Mouse (Mus musculus) heart, postnatal 0 days (tissue): ENCODE measurements around the gene Gm49392. TPM values are rescaled to one million over a fixed set of nuclear protein-coding genes. Genes with fewer than 3 reads are reported as not detected.

ENCODE experiments used
- ATAC-seq: fragments of 200-750 bp; cut with Nextera tagmentation; 2 replicates; pipeline ENCODE4 v1.8.0; 2017; ENCODE audit warnings: low read depth, moderate number of reproducible peaks, moderate library complexity; ENCODE audit not compliant: insufficient read depth
- DNase-seq: peaks from one replicate; pipeline ENCODE4 v3.0.0-alpha.2; 2016; ENCODE audit warnings: low spot score
- H3K27ac ChIP-seq: fragments of 300-500 bp; sonication (generic); 2 replicates; pipeline ENCODE4 v1.5.1; 2014; ENCODE audit warnings: low read depth, mild to moderate bottlenecking
- H3K27me3 ChIP-seq: fragments of 300-500 bp; sonication (generic); 2 replicates; pipeline ENCODE4 v1.6.1; 2014; ENCODE audit warnings: low read length, mixed read lengths; ENCODE audit not compliant: control insufficient read depth, insufficient read depth
- H3K36me3 ChIP-seq: fragments of 300-500 bp; sonication (generic); replicated peaks from 2 replicates; pipeline ENCODE4 v1.6.1; 2014; ENCODE audit warnings: low read length, mixed read lengths; ENCODE audit not compliant: control insufficient read depth, insufficient read depth
- H3K4me1 ChIP-seq: fragments of 300-500 bp; sonication (generic); 2 replicates; pipeline ENCODE4 v1.6.1; 2014; ENCODE audit warnings: antibody characterized with exemption; ENCODE audit not compliant: control insufficient read depth, insufficient read depth
- H3K4me2 ChIP-seq: fragments of 300-500 bp; sonication (generic); 2 replicates; pipeline ENCODE4 v1.6.1; 2014; ENCODE audit warnings: low read depth, mild to moderate bottlenecking, low read length, moderate library complexity
- H3K4me3 ChIP-seq: fragments of 300-500 bp; sonication (generic); 2 replicates; pipeline ENCODE4 v1.5.1; 2014; ENCODE audit warnings: low read depth, low read length
- H3K9ac ChIP-seq: fragments of 300-500 bp; sonication (generic); replicated peaks from 2 replicates; pipeline ENCODE4 v1.6.1; 2014; ENCODE audit warnings: low read depth, low read length, mixed read lengths
- H3K9me3 ChIP-seq: fragments of 300-500 bp; sonication (generic); replicated peaks from 2 replicates; pipeline ENCODE4 v1.6.1; 2016; ENCODE audit warnings: low read length; ENCODE audit not compliant: control insufficient read depth
- CTCF ChIP-seq: IDR thresholded peaks from 2 replicates; pipeline ENCODE4 v1.5.1; 2016; ENCODE audit warnings: antibody characterized with exemption, control low read depth, low read depth
- EP300 ChIP-seq: IDR thresholded peaks from 2 replicates; pipeline ENCODE4 v1.6.1; 2016; ENCODE audit warnings: antibody characterized with exemption, low read depth
- WGBS: fragments of 180-500 bp; shearing (Covaris S2); extraction: QIAGEN DNeasy Blood & Tissue Kit; methylation state at CpG from one replicate; pipeline ENCODE4 v1.1.7; 2014; 5-methylcytosine and 5-hydroxymethylcytosine counted together
- polyA plus RNA-seq: library from polyadenylated mRNA; unstranded; fragments of >200 nt; fragmentation: Nextera tagmentation; extraction: Ambion mirVana; gene quantifications from 2 replicates; pipeline ENCODE4 v1.2.1, GENCODE M21; 2015
- total RNA-seq: library from RNA; depleted of rRNA; stranded (reverse); fragments of >200 nt; gene quantifications from 2 replicates; pipeline ENCODE4 v1.2.3, GENCODE M21; 2014; ENCODE audit warnings: low replicate concordance

The Gm49392 gene
- total and polyA plus RNA-seq, 2 experiments from 2014 or later, result 0.64 TPM; not detected in 1

DNA sequence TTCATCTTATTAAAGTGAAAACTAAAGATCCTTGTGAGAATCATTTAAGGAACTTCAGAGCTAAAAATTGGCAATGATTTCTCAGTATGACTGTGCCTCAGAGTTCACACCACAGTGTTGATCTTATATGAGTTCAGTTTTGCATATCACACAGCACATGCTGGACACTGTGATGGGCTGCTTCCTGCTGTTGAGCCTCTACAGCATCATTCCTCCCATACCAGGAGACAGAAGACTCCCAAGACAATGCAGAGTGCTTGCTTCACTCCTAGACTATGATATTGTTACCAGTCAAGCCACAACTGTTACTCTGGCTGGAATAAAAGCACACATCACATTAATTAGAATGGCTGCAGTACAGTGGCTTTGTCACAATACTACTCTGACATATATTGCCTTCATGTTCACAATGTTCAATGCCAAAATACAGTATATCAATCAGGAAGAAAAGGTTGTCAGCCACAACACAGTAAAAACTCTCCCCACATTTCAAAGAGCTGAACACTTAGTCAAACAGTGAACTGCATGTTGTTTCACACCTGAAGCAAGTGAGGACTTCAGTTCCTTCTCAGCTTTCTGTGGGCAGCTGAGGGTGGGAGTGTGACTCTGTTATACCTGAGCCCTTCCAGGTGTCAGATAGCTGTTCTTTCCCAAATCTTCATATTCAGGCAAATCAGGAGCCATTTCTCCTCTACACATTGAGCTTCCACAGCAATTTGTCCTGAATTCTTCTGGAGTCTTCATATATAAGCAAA is 1.1 kb downstream of the Gm49392 start:
- H3K4me3 ChIP-seq, result no peak overlapping the region

DNA sequence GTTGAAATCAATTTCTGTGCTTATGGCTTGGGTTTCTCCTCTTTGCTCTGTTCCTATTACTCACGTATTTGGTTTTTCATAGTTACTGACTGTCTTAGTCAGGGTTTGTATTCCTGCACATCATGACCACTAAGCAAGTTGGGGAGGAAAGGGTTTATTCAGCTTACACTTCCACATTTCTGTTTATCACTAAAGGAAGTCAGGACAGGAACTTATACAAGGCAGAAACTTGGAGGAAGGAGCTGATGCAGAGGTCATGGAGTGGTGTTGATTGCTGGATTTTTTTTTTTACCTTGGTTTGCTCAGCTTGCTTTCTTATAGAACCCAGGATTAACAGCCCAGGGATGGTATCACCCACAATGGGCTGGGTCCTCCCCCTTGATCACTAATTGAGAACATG is 4.4 kb downstream of the Gm49392 start:
- DNase-seq, result no peak
- H3K4me3 ChIP-seq, result no peak overlapping the region
- no peaks in the 10 kb centered on the region for H3K4me1 ChIP-seq
- H3K27ac ChIP-seq, result no peak overlapping the region
- no peaks in the 10 kb centered on the region for H3K36me3 ChIP-seq
- no peak overlapping the region for H3K4me2 ChIP-seq
- WGBS, result 70% methylated on average over 1 of the region's 1 CpGs
- TF ChIP-seq CTCF (no peak), EP300 (no peak)
- ATAC-seq, result no peak
- 0 out of 2 replicates have a peak, but pooled peaks cover 3% of the 10 kb centered on the region for H3K9me3 ChIP-seq
- no peaks in the 10 kb centered on the region for H3K27me3 ChIP-seq
- no peak overlapping the region for H3K9ac ChIP-seq

More for the DNA sequence above, 1.1 kb downstream of the Gm49392 start:
- no peak overlapping the region for H3K9ac ChIP-seq
- H3K4me1 ChIP-seq, result no peaks in the 10 kb centered on the region
- H3K27ac ChIP-seq, result no peak overlapping the region
- no peaks in the 10 kb centered on the region for H3K36me3 ChIP-seq
- ATAC-seq (no peak), DNase-seq (no peak)
- TF ChIP-seq CTCF (no peak), EP300 (no peak)
- 0 out of 2 replicates have a peak, but pooled peaks cover 3% of the 10 kb centered on the region for H3K9me3 ChIP-seq
- no peaks in the 10 kb centered on the region for H3K27me3 ChIP-seq
- H3K4me2 ChIP-seq, result no peak overlapping the region

DNA sequence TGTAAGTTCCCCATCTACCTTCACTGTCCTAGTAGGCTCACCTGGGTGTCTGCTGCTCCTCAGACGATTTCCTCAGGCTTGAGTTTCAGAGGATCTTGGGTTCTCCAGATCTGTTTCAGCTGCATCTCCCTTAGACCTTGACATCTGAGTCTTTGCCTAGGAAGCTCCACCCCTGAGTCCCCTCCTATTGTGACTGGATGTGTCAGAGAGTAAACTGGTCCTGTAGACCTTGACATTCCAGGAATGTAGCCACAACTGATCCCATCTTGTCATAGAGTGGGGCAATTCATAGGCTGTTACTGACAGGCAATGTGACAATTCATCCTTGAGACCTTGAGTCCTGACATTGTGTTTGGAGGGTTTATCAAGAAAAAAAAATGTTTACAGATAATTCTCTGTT is 32.4 kb downstream of the Gm49392 start, which contains the start of gene 4930486L24Rik:
TSS of gene 4930486L24Rik (minus strand) at position 195 of the 400 bp plus-strand sequence.
- TF ChIP-seq EP300 (no peak), CTCF (no peak)
- H3K27ac ChIP-seq, result no peak within 1 kb of the TSS
- H3K4me3 ChIP-seq, result no peak within 1 kb of the TSS
- ATAC-seq (no peak), DNase-seq (no peak)
- H3K36me3 ChIP-seq, result no peaks in the 10 kb centered on the region
- 55% methylated on average over 1 of the region's 1 CpGs for whole genome bisulfite sequencing
- no peaks in the 10 kb centered on the region for H3K4me1 ChIP-seq
- H3K27me3 ChIP-seq, result no peaks in the 10 kb centered on the region
- no peak within 1 kb of the TSS for H3K4me2 ChIP-seq
- H3K9ac ChIP-seq, result no peak within 1 kb of the TSS
- no peaks in the 10 kb centered on the region for H3K9me3 ChIP-seq

DNA sequence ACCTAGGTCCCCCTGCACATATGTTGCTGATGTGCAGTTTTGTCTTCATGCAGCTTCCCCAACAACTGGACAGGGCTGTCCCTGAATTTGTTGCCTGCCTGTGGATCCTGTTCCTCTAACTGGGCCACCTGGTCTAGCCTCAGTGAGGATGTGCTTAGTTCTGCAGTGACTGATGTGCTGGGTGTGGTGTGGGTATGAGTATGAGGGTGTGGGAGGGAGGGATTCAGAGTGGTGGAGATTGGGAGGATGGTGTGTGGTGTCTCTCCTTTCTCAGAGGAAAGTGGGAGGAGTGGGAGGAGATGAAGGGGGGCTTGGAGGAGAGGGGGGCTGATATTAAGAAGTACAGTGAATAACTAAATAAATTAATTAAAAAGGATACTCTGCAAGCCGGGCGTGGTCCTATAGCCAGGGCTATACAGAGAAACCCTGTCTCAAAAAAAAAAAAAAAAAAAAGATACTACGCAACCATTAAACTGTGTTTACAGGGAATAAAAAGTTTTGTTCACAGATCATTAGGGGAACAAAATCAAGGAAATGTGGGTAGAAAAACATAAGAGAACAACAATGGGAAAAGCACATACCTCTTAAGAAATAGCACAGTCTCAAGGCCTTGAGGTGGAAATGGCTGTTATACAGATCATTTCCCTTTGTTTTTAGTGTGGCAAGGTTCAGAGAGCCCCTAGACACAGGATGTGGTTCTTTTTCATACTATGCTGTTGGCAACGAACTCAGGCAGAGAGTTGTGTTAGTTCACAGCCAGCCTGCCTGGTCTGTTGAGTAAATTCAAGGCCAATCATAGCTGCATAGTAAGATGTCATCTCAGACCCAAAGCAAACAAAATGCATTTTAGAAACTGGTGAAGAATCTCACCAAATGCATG is 48.2 kb downstream of the Gm49392 start:
- peak overlapping the region; percentile 70 for H3K27ac ChIP-seq

DNA sequence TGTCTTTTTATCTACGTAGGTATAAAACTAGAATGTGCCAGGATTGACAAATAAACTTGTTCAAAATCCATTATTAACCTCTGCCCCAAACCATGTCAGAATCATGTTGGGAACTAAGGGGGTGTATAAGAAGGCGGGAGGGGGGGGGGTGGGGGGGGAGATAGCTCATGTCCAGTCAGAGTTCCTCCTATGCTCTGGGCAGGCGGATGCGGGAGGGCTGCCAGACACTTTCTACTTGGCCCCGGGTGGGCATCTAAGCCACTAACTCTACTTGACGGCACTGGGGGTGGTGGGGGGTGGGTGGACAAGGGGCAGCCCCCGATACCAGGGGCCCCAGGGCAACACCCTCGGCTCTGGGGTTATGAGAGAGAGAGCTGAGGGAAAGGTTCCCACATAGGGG is 53.5 kb downstream of the Gm49392 start:
- WGBS, result 70% methylated on average over 8 of the region's 8 CpGs
- Histone ChIP-seq H3K4me2 (no peak overlapping the region), H3K27me3 (no peaks in the 10 kb centered on the region), H3K27ac (no peak overlapping the region), H3K36me3 (no peaks in the 10 kb centered on the region), H3K9ac (no peak overlapping the region), H3K4me1 (no peaks in the 10 kb centered on the region), H3K9me3 (no peaks in the 10 kb centered on the region), H3K4me3 (no peak overlapping the region)
- TF ChIP-seq EP300 (no peak), CTCF (no peak)
- ATAC-seq (no peak), DNase-seq (no peak)

More for the DNA sequence above, 48.2 kb downstream of the Gm49392 start:
- Histone ChIP-seq H3K9me3 (no peaks in the 10 kb centered on the region), H3K4me2 (no peak overlapping the region), H3K9ac (no peak overlapping the region), H3K4me3 (no peak overlapping the region), H3K36me3 (no peaks in the 10 kb centered on the region), H3K27me3 (no peaks in the 10 kb centered on the region), H3K4me1 (no peaks in the 10 kb centered on the region)
- ATAC-seq (peak; percentile 80), DNase-seq (no peak)
- 61% methylated on average over 4 of the region's 4 CpGs for WGBS
- TF ChIP-seq EP300, result peak; percentile 73; the same call in 1 of the 2 replicates
- TF ChIP-seq CTCF, result no peak
